In the genomic region with DNA sequence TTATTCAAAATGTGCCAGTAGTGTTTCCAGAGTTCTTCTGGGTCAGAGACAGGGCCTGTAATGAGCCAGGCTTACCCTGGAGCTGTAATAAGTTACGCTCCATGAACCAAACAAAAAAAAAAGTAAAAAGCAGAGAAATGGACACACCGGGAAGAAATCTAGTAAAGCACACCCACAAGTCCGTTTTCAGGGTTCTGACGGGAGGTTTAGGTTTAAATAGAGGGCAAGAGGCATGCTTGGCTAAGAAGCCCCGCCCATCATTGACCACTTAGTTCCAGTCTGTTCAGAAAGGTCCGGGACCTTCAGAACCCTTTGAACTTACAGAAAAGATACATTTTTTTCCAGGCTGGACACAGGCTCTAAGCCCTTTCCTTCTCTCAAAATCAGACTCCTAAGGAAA, we compare ENCODE assay signal across 8 mouse cellular contexts. TPM values are rescaled to one million over a fixed set of nuclear protein-coding genes. Genes with fewer than 3 reads are reported as not detected.
A peak's percentile ranks its signal among the peaks of the same experiment; 100 is the strongest.
DNase-seq lines count a peak whose midpoint lies in the region; ATAC-seq and TF ChIP-seq lines count a peak whose summit lies in the region.

No protein-coding gene starts in this region.

- H3K9me3 ChIP-seq in embryonic facial prominence, embryonic 11.5 days (replicated peaks; ENCODE audit: control insufficient read depth, low read length) = no peaks in the 10 kb centered on the region
- H3K9me3 ChIP-seq in hindbrain, postnatal 0 days (ENCODE audit: low read length) = no peaks in the 10 kb centered on the region
- H3K9me3 ChIP-seq in midbrain, postnatal 0 days (ENCODE audit: low read length) = no peaks in the 10 kb centered on the region

- H3K27ac ChIP-seq in embryonic facial prominence, embryonic 11.5 days (replicated peaks; ENCODE audit: low read depth, low read length) = no peak overlapping the region
- H3K27ac ChIP-seq in hindbrain, postnatal 0 days = peak overlapping the region; percentile 98; the same call in 1 of the 2 replicates
- H3K27ac ChIP-seq in midbrain, postnatal 0 days (ENCODE audit: low read depth, low read length) = peak overlapping the region; percentile 91; the same call in 1 of the 2 replicates

- H3K4me3 ChIP-seq in embryonic facial prominence, embryonic 11.5 days (ENCODE audit: low read depth, low read length) = peak overlapping the region; percentile 90
- H3K4me3 ChIP-seq in hindbrain, postnatal 0 days (ENCODE audit: low read length) = peak overlapping the region; percentile 90
- peak overlapping the region; percentile 64 for H3K4me3 ChIP-seq in midbrain, postnatal 0 days (ENCODE audit: low read depth, low read length)

- peak; percentile 28 for DNase-seq in kidney, postnatal 10 days
- no peak for DNase-seq in kidney, adult 18-20 months
- DNase-seq in embryonic facial prominence, embryonic 11.5 days (ENCODE audit: low spot score) = no peak
- DNase-seq in hindbrain, postnatal 0 days (ENCODE audit: low spot score) = no peak
- no peak for DNase-seq in midbrain, postnatal 0 days (ENCODE audit: low spot score)
- no peak for DNase-seq in cerebellum, postnatal 4 days (ENCODE audit: low spot score in 2 of 2)
- no peak for DNase-seq in gastrocnemius, postnatal 10 days
- no peak for DNase-seq in cerebellum, postnatal 36 days

- H3K9ac ChIP-seq in embryonic facial prominence, embryonic 11.5 days (replicated peaks; ENCODE audit: low read length) = no peak overlapping the region
- 0 out of 2 replicates have a peak overlapping the region, but pooled peaks have one; percentile 82 for H3K9ac ChIP-seq in hindbrain, postnatal 0 days (replicated peaks; ENCODE audit: low read length)
- H3K9ac ChIP-seq in midbrain, postnatal 0 days (replicated peaks; ENCODE audit: low read length, poor library complexity, severe bottlenecking) = no peak overlapping the region

- no peaks in the 10 kb centered on the region for H3K36me3 ChIP-seq in embryonic facial prominence, embryonic 11.5 days (replicated peaks; ENCODE audit: control insufficient read depth, insufficient read depth, low read depth, low read length)
- no peaks in the 10 kb centered on the region for H3K36me3 ChIP-seq in hindbrain, postnatal 0 days (ENCODE audit: insufficient read depth, low read length)
- no peaks in the 10 kb centered on the region for H3K36me3 ChIP-seq in midbrain, postnatal 0 days (ENCODE audit: insufficient read depth, low read length)

- 29% methylated on average over 6 of the region's 6 CpGs for WGBS in embryonic facial prominence, embryonic 11.5 days
- 21% methylated on average over 6 of the region's 6 CpGs for WGBS in hindbrain, postnatal 0 days
- WGBS in midbrain, postnatal 0 days = 26% methylated on average over 6 of the region's 6 CpGs

- no peaks in the 10 kb centered on the region for H3K27me3 ChIP-seq in embryonic facial prominence, embryonic 11.5 days (ENCODE audit: control insufficient read depth, insufficient read depth, low read length)
- no peaks in the 10 kb centered on the region for H3K27me3 ChIP-seq in hindbrain, postnatal 0 days (ENCODE audit: insufficient read depth, low read length)
- no peaks in the 10 kb centered on the region for H3K27me3 ChIP-seq in midbrain, postnatal 0 days (ENCODE audit: insufficient read depth, low read length)

- H3K4me1 ChIP-seq in embryonic facial prominence, embryonic 11.5 days (ENCODE audit: control insufficient read depth, insufficient read depth, low read length) = peaks cover 2% of the 10 kb centered on the region; the same call in 1 of the 2 replicates
- H3K4me1 ChIP-seq in hindbrain, postnatal 0 days (ENCODE audit: insufficient read depth, low read length) = peaks cover 17% of the 10 kb centered on the region
- peaks cover 5% of the 10 kb centered on the region; the same call in 1 of the 2 replicates for H3K4me1 ChIP-seq in midbrain, postnatal 0 days (ENCODE audit: insufficient read depth, low read length)

- peak overlapping the region; percentile 86 for H3K4me2 ChIP-seq in embryonic facial prominence, embryonic 11.5 days (ENCODE audit: low read depth, low read length)
- peak overlapping the region; percentile 66 for H3K4me2 ChIP-seq in hindbrain, postnatal 0 days (ENCODE audit: low read depth, low read length)
- H3K4me2 ChIP-seq in midbrain, postnatal 0 days (ENCODE audit: low read depth, low read length, poor library complexity, severe bottlenecking) = peak overlapping the region; percentile 64

- no peak for TF ChIP-seq CTCF in hindbrain, postnatal 0 days (IDR thresholded peaks at IDR 0.05; ENCODE audit: low read depth)
- TF ChIP-seq CTCF in midbrain, postnatal 0 days (IDR thresholded peaks at IDR 0.05) = no peak

- no peak for ATAC-seq in embryonic facial prominence, embryonic 11.5 days (replicated peaks; ENCODE audit: insufficient number of reproducible peaks, low FRiP score, low TSS enrichment, low read depth)
- ATAC-seq in hindbrain, postnatal 0 days = peak; percentile 2; the same call in 1 of the 2 replicates
- peak; percentile 12; the same call in 1 of the 2 replicates for ATAC-seq in midbrain, postnatal 0 days (ENCODE audit: low FRiP score)

RNA-seq across cellular contexts. Expression of gene Gde1, which starts 0.5 kb away (rescaled TPM):
- polyA plus RNA-seq in embryonic facial prominence, embryonic 11.5 days (2014; fragmentation: Nextera tagmentation; extraction: Ambion mirVana) = 81.1 and 87.4 TPM in 2 replicates
- 347 and 382 TPM in 2 replicates for total RNA-seq in hindbrain, postnatal 0 days (2014; rRNA removed)
- 284 and 285 TPM in 2 replicates for polyA plus RNA-seq in hindbrain, postnatal 0 days (2015; fragmentation: Nextera tagmentation; extraction: Ambion mirVana)
- total RNA-seq in midbrain, postnatal 0 days (2014; rRNA removed) = 298 and 300 TPM in 2 replicates
- 272 and 286 TPM in 2 replicates for polyA plus RNA-seq in midbrain, postnatal 0 days (2015; fragmentation: Nextera tagmentation; extraction: Ambion mirVana)
- total RNA-seq in gastrocnemius, postnatal 10 days (2021) = 10 to 100 TPM; 31.5 to 32.5 TPM

RNA-seq across cellular contexts. Expression of gene Ccp110, which starts 6.3 kb away (rescaled TPM):
- 19.0 and 21.4 TPM in 2 replicates for polyA plus RNA-seq in embryonic facial prominence, embryonic 11.5 days (2014; fragmentation: Nextera tagmentation; extraction: Ambion mirVana)
- 17.7 and 24.6 TPM in 2 replicates for total RNA-seq in hindbrain, postnatal 0 days (2014; rRNA removed)
- 14.7 and 16.1 TPM in 2 replicates for polyA plus RNA-seq in hindbrain, postnatal 0 days (2015; fragmentation: Nextera tagmentation; extraction: Ambion mirVana)
- 24.2 and 28.6 TPM in 2 replicates for total RNA-seq in midbrain, postnatal 0 days (2014; rRNA removed)
- 14.7 and 17.4 TPM in 2 replicates for polyA plus RNA-seq in midbrain, postnatal 0 days (2015; fragmentation: Nextera tagmentation; extraction: Ambion mirVana)
- 1 to 10 TPM; 4.0 to 5.5 TPM for total RNA-seq in gastrocnemius, postnatal 10 days (2021)

RNA-seq across cellular contexts. Expression of gene Vps35l, which starts 34.0 kb away (rescaled TPM):
- 76.3 and 79.5 TPM in 2 replicates for polyA plus RNA-seq in embryonic facial prominence, embryonic 11.5 days (2014; fragmentation: Nextera tagmentation; extraction: Ambion mirVana)
- 92.1 and 106 TPM in 2 replicates for total RNA-seq in hindbrain, postnatal 0 days (2014; rRNA removed)
- polyA plus RNA-seq in hindbrain, postnatal 0 days (2015; fragmentation: Nextera tagmentation; extraction: Ambion mirVana) = 85.6 and 86.8 TPM in 2 replicates
- 105 and 114 TPM in 2 replicates for total RNA-seq in midbrain, postnatal 0 days (2014; rRNA removed)
- 89.4 and 93.2 TPM in 2 replicates for polyA plus RNA-seq in midbrain, postnatal 0 days (2015; fragmentation: Nextera tagmentation; extraction: Ambion mirVana)
- 10 to 100 TPM; 30.3 to 35.5 TPM for total RNA-seq in gastrocnemius, postnatal 10 days (2021)
